Mouse (Mus musculus) ES-E14 (cell line): ENCODE measurements around the gene Cmbl. TPM values are rescaled to one million over a fixed set of nuclear protein-coding genes. Genes with fewer than 3 reads are reported as not detected.

Source experiments
- DNase-seq: peaks from one replicate; pipeline ENCODE4 v3.0.0-alpha.2; 2013; ENCODE audit warnings: low read depth, low spot score
- H3K27ac ChIP-seq: 2 replicates; pipeline ENCODE4 v1.5.1; 2012; ENCODE audit warnings: low read depth, mild to moderate bottlenecking, low read length, moderate library complexity, mixed read lengths; ENCODE audit not compliant: poor library complexity, insufficient read depth, severe bottlenecking
- H3K36me3 ChIP-seq: 2 replicates; pipeline ENCODE4 v1.6.1; 2012; ENCODE audit warnings: mild to moderate bottlenecking, low read length, moderate library complexity, mixed read lengths; ENCODE audit not compliant: control insufficient read depth, poor library complexity, insufficient read depth, severe bottlenecking
- H3K4me1 ChIP-seq, 2 experiments: fragments of 150-350 bp in 1 of 2; sonication (generic) in 1 of 2; 2 replicates each; pipeline ENCODE4 v1.6.1; 2012; ENCODE audit warnings: low read length in 2 of 2, mild to moderate bottlenecking in 1 of 2, mixed read lengths in 1 of 2; ENCODE audit not compliant: control insufficient read depth in 2 of 2, insufficient read depth in 2 of 2, poor library complexity in 1 of 2
- H3K4me3 ChIP-seq, 2 experiments: fragments of 150-350 bp in 1 of 2; sonication (generic) in 1 of 2; 2 replicates each; pipeline ENCODE4 v1.5.1; 2012; ENCODE audit warnings: low read length in 2 of 2, low read depth in 1 of 2, mild to moderate bottlenecking in 1 of 2, mixed read lengths in 1 of 2; ENCODE audit not compliant: insufficient read depth in 1 of 2, poor library complexity in 1 of 2, severe bottlenecking in 1 of 2
- H3K9ac ChIP-seq: 2 replicates; pipeline ENCODE4 v1.6.1; 2012; ENCODE audit warnings: low read depth, mild to moderate bottlenecking, low read length, mixed read lengths; ENCODE audit not compliant: poor library complexity, insufficient read depth, severe bottlenecking
- H3K9me3 ChIP-seq: fragments of 150-350 bp; sonication (generic); 2 replicates; pipeline ENCODE4 v1.6.1; 2012; ENCODE audit warnings: low read depth, mild to moderate bottlenecking, low read length; ENCODE audit not compliant: control insufficient read depth, insufficient read depth
- CHD2 ChIP-seq: IDR thresholded peaks from 2 replicates; pipeline ENCODE4 v1.6.1; 2014; ENCODE audit warnings: mild to moderate bottlenecking, low read depth, low read length, inconsistent platforms
- HCFC1 ChIP-seq: IDR thresholded peaks from 2 replicates; pipeline ENCODE4 v1.6.1; 2012; ENCODE audit warnings: low read length, inconsistent platforms, borderline replicate concordance; ENCODE audit not compliant: insufficient read depth
- MAFK ChIP-seq: IDR thresholded peaks from 2 replicates; pipeline ENCODE4 v1.6.1; 2014; ENCODE audit warnings: mild to moderate bottlenecking, low read depth, low read length, inconsistent platforms; ENCODE audit not compliant: insufficient read depth
- ZC3H11A ChIP-seq: IDR thresholded peaks from 2 replicates; pipeline ENCODE4 v1.6.1; 2012; ENCODE audit warnings: low read depth, mild to moderate bottlenecking, inconsistent platforms, low read length, borderline replicate concordance
- ZNF384 ChIP-seq: IDR thresholded peaks from 2 replicates; pipeline ENCODE4 v1.6.1; 2012; ENCODE audit warnings: low read depth, low read length, inconsistent platforms
- in situ Hi-C, 2 experiments: fragments of 600-800 bp; cut with MboI; formaldehyde crosslinking; loops; one replicate each; pipeline ENCODE4 v1.15.1; 2025; ENCODE audit warnings: low sequenced_read_pairs in 2 of 2, inconsistent platforms in 1 of 2; ENCODE audit not compliant: unreplicated experiment in 2 of 2
- total RNA-seq: library from RNA; depleted of rRNA; stranded (reverse); fragments of 300-350 nt; gene quantifications from 2 replicates; pipeline ENCODE4 v1.2.3, GENCODE M21; 2012

Gene Cmbl
- total RNA-seq, 1 experiment = 0.76 TPM

DNA sequence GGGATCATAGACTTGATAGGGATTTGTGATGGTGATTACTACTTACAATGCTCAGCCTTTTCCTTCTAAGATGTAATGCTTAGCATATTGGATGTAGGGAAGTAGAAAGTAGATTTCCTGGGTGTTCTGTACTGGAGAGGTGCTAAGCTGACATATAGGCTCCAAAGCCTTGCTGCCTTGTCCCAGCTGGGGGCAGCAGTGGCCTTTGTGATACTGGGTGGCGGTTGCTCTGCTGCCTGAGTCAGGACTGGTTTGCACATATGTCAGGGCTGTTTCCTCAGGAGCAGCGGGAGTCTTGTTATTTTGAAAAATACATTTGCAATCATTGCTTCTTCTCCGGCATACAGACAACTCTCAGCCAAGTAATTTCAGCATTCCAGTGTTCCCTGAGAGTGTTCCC, 45.8 kb downstream of the Cmbl start:
- Histone ChIP-seq H3K9ac (no peak overlapping the region), H3K9me3 (no peaks in the 10 kb centered on the region), H3K4me1 (peaks cover 0 to 2% of the 10 kb centered on the region in 2 experiments; a peak in 1 of 4 replicates), H3K4me3 (no peak overlapping the region), H3K36me3 (no peaks in the 10 kb centered on the region), H3K27ac (no peak overlapping the region)
- TF ChIP-seq ZNF384 (no peak), ZC3H11A (peak; percentile 34; the same call in 1 of the 2 replicates)
- in situ Hi-C loops = no loop called here
- no peak for DNase-seq

DNA sequence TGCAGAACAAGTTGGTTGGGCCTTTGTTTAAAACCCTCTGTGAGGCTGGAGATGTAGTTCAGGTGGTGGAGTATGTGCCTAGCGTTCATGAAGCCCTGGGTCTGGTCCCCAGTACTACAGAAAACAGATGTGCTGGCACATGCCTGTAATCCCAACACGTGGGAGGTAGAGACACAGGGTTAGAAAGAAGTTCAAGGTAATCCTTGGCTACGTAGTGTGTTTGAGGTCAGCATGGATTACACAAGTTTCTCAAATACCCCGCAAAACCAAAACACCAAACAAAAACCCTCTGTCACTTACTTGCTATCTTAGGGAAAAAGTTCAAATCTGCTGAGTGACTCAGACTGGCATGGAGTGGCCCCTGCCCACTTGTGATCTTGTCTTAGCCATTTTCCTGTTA, 46.8 kb downstream of the Cmbl start:
- in situ Hi-C loops = no loop called here
- no peak for DNase-seq
- peaks cover 2% of the 10 kb centered on the region; the same call in 1 of the 2 replicates for H3K36me3 ChIP-seq
- no peak overlapping the region for H3K9ac ChIP-seq
- TF ChIP-seq ZC3H11A = no peak
- no peak for TF ChIP-seq MAFK
- no peak for TF ChIP-seq HCFC1
- TF ChIP-seq ZNF384 = no peak
- TF ChIP-seq CHD2 = no peak
- H3K27ac ChIP-seq = no peak overlapping the region
- peaks cover 0 to 2% of the 10 kb centered on the region in 2 experiments; a peak in 1 of 4 replicates for H3K4me1 ChIP-seq
- H3K9me3 ChIP-seq = no peaks in the 10 kb centered on the region
- no peak overlapping the region for H3K4me3 ChIP-seq

DNA sequence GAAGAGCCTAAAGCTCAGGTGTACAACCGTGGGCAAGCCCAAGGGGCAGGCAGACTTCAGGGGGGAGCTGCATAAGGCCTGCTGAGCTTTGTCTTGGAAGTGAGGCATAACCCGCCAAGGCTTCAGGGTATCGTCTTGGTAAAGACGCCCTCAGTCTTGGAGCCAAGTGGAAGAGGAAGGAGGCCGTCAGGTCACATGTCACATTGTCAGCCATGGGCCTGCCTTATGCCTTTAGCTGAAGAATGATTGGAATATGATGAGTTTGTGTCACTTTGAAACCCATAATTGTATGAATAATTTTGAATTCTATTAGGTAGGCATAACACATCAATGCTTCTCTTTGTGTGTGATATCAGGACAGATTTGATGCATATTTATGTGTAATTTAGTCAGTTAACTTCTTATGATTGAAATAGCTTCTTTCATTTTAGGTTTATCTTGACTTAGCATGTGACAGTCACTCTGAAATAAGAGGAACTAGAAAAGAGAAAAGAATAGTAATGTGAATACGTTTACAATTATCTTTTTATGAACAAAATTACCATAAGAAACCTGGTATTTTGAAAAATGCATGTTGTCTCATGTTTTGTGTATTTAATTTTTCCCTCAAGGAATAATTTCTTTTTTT, 48.8 kb downstream of the Cmbl start:
- DNase-seq = no peak
- Histone ChIP-seq H3K4me3 (no peak overlapping the region), H3K36me3 (peaks cover 2% of the 10 kb centered on the region; the same call in 1 of the 2 replicates), H3K9me3 (no peaks in the 10 kb centered on the region), H3K27ac (no peak overlapping the region), H3K4me1 (peaks cover 0 to 2% of the 10 kb centered on the region in 2 experiments; a peak in 1 of 4 replicates), H3K9ac (no peak overlapping the region)
- TF ChIP-seq HCFC1 = no peak
- in situ Hi-C loops = no loop called here

DNA sequence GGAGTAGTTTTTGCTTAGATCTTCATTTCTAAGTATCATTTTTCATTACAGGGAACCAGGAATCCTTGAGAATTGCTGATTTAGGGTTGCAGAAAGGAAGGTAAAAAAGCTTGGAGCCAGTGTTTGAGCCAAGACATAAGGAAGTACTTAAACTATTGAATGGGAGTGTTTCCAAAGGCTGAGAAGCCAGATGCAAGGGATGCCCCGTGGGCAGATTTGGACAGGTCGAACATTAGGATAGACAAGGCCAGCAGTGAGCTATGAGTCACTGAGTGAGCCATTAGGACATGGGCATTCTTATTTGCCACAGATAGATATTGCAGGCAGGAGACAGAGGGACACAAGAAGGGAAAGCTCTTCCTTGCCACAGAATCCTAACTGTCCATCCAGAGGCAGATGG, 49.5 kb downstream of the Cmbl start:
- no peaks in the 10 kb centered on the region for H3K9me3 ChIP-seq
- no peak overlapping the region for H3K27ac ChIP-seq
- no peak for DNase-seq
- H3K36me3 ChIP-seq = peaks cover 2% of the 10 kb centered on the region; the same call in 1 of the 2 replicates
- peaks cover 0 to 2% of the 10 kb centered on the region in 2 experiments; a peak in 1 of 4 replicates for H3K4me1 ChIP-seq
- TF ChIP-seq CHD2 = no peak
- no peak for TF ChIP-seq HCFC1
- TF ChIP-seq MAFK = no peak
- no peak for TF ChIP-seq ZC3H11A
- TF ChIP-seq ZNF384 = no peak
- in situ Hi-C loops = no loop called here
- no peak overlapping the region for H3K4me3 ChIP-seq
- H3K9ac ChIP-seq = no peak overlapping the region

DNA sequence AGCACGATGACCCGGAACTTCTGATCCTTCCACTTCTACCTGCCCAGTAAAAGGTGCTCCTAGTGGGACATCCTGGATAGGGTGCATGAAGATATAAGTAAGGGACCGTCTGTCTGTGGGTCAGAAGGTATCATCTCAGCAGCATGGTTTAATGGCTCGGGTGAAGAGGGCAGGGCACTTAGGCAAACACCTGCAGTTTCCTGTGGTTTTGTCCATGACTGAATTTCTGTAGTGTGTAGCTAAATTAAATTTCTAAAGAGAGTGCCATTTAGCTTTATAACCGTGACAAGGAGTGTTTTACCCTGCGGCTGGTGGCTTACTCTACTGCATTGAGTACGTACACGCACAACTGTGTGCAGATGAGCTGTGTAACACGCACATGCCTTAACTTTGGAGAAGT, 52.1 kb downstream of the Cmbl start:
- H3K9me3 ChIP-seq = no peaks in the 10 kb centered on the region
- in situ Hi-C loops = no loop called here
- H3K36me3 ChIP-seq = peaks cover 2% of the 10 kb centered on the region; the same call in 1 of the 2 replicates
- no peak for DNase-seq
- TF ChIP-seq MAFK (no peak), ZC3H11A (no peak), ZNF384 (no peak), CHD2 (no peak), HCFC1 (no peak)
- H3K9ac ChIP-seq = no peak overlapping the region
- no peak overlapping the region for H3K27ac ChIP-seq
- H3K4me1 ChIP-seq = peaks cover 0 to 2% of the 10 kb centered on the region in 2 experiments; a peak in 1 of 4 replicates
- H3K4me3 ChIP-seq = no peak overlapping the region
